Mouse (Mus musculus) heart, embryonic 14.5 days (tissue): ENCODE results near the gene Ntf5. TPM values are rescaled to one million over a fixed set of nuclear protein-coding genes. Genes with fewer than 3 reads are reported as not detected.

Source experiments
- ATAC-seq: fragments of 200-750 bp; cut with Nextera tagmentation; 2 replicates; pipeline ENCODE4 v1.8.0; 2017; ENCODE audit warnings: low read depth, moderate TSS enrichment; ENCODE audit not compliant: insufficient number of reproducible peaks, insufficient read depth, low FRiP score
- H3K27ac ChIP-seq, 2 experiments: fragments of 200-500 bp in 1 of 2; fragments of 300-500 bp in 1 of 2; sonication (generic) in 1 of 2; replicated peaks in 1 of 2; 2 replicates each; pipeline ENCODE4 v1.5.1; 2012 to 2014; ENCODE audit warnings: low read depth in 2 of 2, low read length in 2 of 2, control low read depth in 1 of 2, mild to moderate bottlenecking in 1 of 2, mixed read lengths in 1 of 2; ENCODE audit not compliant: control insufficient read depth in 1 of 2, insufficient read depth in 1 of 2
- H3K27me3 ChIP-seq: fragments of 300-500 bp; sonication (generic); 2 replicates; pipeline ENCODE4 v1.6.1; 2014; ENCODE audit warnings: mild to moderate bottlenecking, low read length, control low read depth; ENCODE audit not compliant: control insufficient read depth, insufficient read depth
- H3K36me3 ChIP-seq: fragments of 300-500 bp; sonication (generic); 2 replicates; pipeline ENCODE4 v1.6.1; 2014; ENCODE audit warnings: mild to moderate bottlenecking, control low read depth, low read length, mixed read lengths; ENCODE audit not compliant: control insufficient read depth, insufficient read depth
- H3K4me1 ChIP-seq, 2 experiments: fragments of 200-500 bp in 1 of 2; fragments of 300-500 bp in 1 of 2; sonication (generic) in 1 of 2; 2 replicates each; pipeline ENCODE4 v1.6.1; 2012 to 2014; ENCODE audit warnings: low read length in 2 of 2, control low read depth in 1 of 2, mixed read lengths in 1 of 2; ENCODE audit not compliant: control insufficient read depth in 2 of 2, insufficient read depth in 2 of 2
- H3K4me2 ChIP-seq: fragments of 300-500 bp; sonication (generic); 2 replicates; pipeline ENCODE4 v1.6.1; 2014; ENCODE audit warnings: mild to moderate bottlenecking, low read length
- H3K4me3 ChIP-seq, 2 experiments: fragments of 200-500 bp in 1 of 2; fragments of 300-500 bp in 1 of 2; sonication (generic) in 1 of 2; 2 replicates each; pipeline ENCODE4 v1.5.1; 2012 to 2014; ENCODE audit warnings: low read length in 2 of 2, mild to moderate bottlenecking in 2 of 2, control low read depth in 1 of 2, low read depth in 1 of 2, moderate library complexity in 1 of 2; ENCODE audit not compliant: control insufficient read depth in 1 of 2, insufficient read depth in 1 of 2
- H3K9ac ChIP-seq: fragments of 300-500 bp; sonication (generic); 2 replicates; pipeline ENCODE4 v1.6.1; 2014; ENCODE audit warnings: mild to moderate bottlenecking, low read length
- H3K9me3 ChIP-seq: fragments of 300-500 bp; sonication (generic); 2 replicates; pipeline ENCODE4 v1.6.1; 2016; ENCODE audit warnings: low read length, control low read depth; ENCODE audit not compliant: control insufficient read depth
- WGBS: fragments of 180-500 bp; shearing (Covaris S2); extraction: QIAGEN DNeasy Blood & Tissue Kit; methylation state at CpG from one replicate; pipeline ENCODE4 v1.1.7; 2014; 5-methylcytosine and 5-hydroxymethylcytosine counted together
- polyA plus RNA-seq: library from polyadenylated mRNA; unstranded; fragments of >200 nt; fragmentation: Nextera tagmentation; extraction: Ambion mirVana; gene quantifications from 2 replicates; pipeline ENCODE4 v1.2.1, GENCODE M21; 2014

The Ntf5 gene
- polyA plus RNA-seq, 1 experiment from 2014 or later, result 1.6 TPM

DNA sequence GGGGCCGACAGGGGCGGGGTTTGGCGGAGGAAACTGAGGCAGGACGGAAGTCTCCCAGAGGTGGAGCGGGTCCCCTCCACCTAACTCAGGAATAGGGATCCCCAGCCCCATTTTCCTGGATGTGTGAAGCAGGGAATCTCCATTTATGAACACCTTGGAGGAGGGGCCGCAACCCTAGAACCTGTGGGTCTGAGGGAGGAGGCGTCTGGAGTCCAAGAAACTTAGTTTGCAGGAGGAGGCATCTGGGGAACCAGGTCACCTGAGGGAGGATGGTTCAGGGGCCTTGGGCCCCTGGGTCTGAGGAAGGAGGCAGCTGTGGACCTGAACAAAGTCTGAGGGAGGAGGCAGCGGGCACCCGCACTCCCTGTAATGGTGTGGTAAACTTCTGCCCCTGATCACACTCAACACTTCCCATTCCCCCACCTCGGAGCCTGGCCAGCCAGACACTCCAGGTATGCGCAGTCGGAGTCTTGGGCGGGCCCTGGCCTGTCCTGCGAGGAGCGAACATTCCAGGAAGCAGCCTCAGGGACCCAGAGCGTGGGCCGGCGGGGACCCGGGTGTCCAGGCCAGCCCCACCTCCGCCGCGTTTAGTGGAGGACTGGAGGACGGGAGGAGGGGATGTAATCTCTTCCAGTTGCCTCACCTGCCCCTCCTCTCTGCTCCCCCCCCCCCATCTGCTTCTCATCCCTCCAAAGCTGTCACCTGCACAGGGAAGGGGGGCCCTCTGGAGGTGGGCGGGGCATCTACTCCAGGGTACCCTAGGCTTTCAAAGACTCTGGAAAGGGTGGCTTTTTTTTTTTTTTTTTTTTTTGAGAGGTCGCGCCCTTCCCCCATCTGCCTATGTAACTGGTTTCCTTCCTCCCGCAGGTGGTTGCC, 607 bp downstream of the Ntf5 start:
- Histone ChIP-seq H3K27me3 (peaks cover 81% of the 10 kb centered on the region), H3K4me3 (peak overlapping the region; percentile 50 to 58), H3K36me3 (no peaks in the 10 kb centered on the region), H3K4me2 (peak overlapping the region; percentile 94), H3K9me3 (no peaks in the 10 kb centered on the region), H3K9ac (peak overlapping the region; percentile 68), H3K4me1 (peaks cover 13 to 29% of the 10 kb centered on the region in 2 experiments), H3K27ac (peak overlapping the region in 1 of 2 experiments; percentile 50; a peak in 2 of 4 replicates)
- ATAC-seq, result peak; percentile 16; the same call in 1 of the 2 replicates
- WGBS, result under 1% methylated on average over 26 of the region's 27 CpGs

DNA sequence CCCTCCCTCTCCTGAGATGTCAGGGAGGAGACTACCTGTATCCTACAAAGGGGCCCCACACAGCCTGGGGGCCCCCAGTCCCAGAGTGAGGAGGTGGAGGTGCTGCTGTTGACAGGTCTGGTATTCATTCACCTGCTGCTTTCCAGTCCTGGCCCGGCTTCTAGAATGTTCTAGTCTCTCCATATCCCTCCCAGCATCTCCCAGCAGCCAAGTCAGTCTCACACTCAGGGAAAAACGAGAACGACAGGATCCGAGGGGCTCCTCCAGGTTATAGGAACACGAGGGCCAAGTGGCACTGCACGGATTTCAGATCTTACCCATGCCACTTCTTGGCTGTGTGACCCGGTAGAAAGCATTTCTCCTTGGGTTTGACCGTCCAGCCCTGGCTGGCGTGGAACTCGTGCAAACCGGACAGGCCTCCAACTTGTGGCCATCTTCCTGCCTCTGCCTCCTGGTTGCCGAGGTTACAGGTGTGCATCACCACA, 1.3 kb downstream of the Ntf5 start:
- Histone ChIP-seq H3K27me3 (peaks cover 82% of the 10 kb centered on the region), H3K27ac (no peak overlapping the region), H3K4me2 (peak overlapping the region; percentile 94; the same call in 1 of the 2 replicates), H3K9ac (no peak overlapping the region), H3K4me1 (peaks cover 13 to 29% of the 10 kb centered on the region in 2 experiments), H3K9me3 (no peaks in the 10 kb centered on the region), H3K36me3 (no peaks in the 10 kb centered on the region), H3K4me3 (no peak overlapping the region)
- 40% methylated on average over 12 of the region's 12 CpGs for whole genome bisulfite sequencing
- no peak for ATAC-seq

DNA sequence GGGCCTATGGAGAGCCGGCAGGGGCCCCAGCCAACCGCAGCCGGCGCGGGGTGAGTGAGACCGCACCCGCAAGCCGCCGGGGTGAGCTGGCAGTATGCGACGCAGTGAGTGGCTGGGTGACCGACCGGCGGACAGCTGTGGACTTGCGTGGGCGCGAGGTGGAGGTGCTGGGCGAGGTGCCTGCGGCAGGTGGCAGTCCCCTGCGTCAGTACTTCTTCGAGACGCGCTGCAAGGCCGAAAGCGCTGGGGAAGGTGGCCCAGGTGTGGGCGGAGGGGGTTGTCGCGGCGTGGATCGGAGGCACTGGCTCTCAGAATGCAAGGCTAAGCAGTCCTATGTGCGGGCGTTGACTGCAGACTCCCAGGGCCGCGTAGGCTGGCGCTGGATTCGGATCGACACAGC, 2.1 kb downstream of the Ntf5 start:
- Histone ChIP-seq H3K36me3 (peaks cover 2% of the 10 kb centered on the region; the same call in 1 of the 2 replicates), H3K4me2 (peak overlapping the region; percentile 36), H3K9ac (no peak overlapping the region), H3K4me3 (peak overlapping the region in 1 of 2 experiments; percentile 6; a peak in 1 of 4 replicates), H3K27ac (no peak overlapping the region), H3K9me3 (no peaks in the 10 kb centered on the region), H3K27me3 (peaks cover 82% of the 10 kb centered on the region), H3K4me1 (peaks cover 13 to 29% of the 10 kb centered on the region in 2 experiments)
- no peak for ATAC-seq
- 20% methylated on average over 35 of the region's 37 CpGs for whole genome bisulfite sequencing

DNA sequence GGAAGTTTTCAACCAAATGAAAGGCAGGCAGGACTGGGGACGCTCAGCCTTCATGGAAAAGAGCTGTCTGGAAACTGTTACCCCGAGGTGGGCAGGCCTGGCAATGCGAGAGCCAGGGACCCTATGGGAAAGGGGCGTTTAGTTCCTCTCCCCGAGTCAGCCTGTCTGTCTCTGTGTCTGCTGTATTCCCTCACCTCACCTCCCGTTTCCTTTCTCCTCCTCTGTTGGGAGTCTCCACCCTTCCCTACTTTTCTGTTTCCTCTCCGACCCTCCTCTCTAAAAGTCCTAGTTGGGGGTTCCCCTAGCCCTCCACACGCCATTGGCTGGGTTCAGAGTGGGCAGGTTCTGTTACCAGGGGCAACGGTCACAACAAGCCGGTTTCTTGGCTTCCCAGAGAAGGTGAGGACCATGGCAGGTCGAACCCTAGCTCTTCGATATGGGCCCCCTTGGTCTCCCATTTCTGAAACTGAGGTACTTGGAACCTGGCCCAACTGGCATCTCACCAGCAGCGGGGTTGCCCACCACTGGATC, 4.5 kb downstream of the Ntf5 start:
- Histone ChIP-seq H3K27me3 (peaks cover 74% of the 10 kb centered on the region), H3K36me3 (peaks cover 26% of the 10 kb centered on the region), H3K9me3 (no peaks in the 10 kb centered on the region), H3K4me3 (no peak overlapping the region), H3K4me2 (no peak overlapping the region), H3K27ac (no peak overlapping the region), H3K4me1 (peaks cover 13 to 22% of the 10 kb centered on the region in 2 experiments), H3K9ac (no peak overlapping the region)
- WGBS, result 11% methylated on average over 13 of the region's 13 CpGs
- no peak for ATAC-seq

DNA sequence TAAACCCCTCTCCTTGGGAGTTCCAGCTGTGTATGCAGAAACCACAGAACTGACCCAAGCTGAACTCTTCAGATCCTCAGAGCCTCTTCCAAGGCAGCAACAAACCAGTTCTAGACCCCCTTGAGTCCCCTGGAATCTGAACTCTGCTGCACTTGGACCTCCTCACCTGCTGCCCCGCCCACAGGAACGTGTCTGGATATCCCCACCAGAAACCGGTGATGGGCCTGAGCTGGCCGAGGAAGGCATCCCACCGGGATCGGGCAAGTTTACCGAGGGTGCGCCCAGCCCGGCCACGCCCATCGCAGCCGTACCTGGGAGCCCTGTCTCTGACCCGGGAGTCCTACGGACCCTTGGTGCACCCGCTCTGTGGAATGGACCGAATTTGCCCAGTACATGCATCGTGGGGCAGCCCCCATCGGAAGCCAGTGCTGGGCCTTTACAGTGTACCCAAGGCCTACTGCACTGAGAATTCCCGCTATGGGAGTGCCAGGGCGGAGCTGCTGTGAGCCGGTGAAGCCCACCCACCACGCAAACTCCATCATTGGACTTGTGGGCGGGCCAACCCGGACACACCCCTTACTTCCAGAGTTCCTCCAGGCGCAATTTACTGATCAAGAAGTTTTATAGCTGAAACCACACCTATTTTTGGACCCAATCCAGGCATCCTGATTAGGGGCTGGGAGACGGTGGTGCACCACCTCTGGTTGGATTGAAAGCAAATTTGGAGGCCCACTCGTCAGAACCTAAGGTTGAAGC, 6.5 kb downstream of the Ntf5 start:
- no peak for ATAC-seq
- Histone ChIP-seq H3K27ac (no peak overlapping the region), H3K36me3 (peaks cover 46% of the 10 kb centered on the region), H3K9ac (no peak overlapping the region), H3K4me1 (peaks cover 6 to 9% of the 10 kb centered on the region in 2 experiments; a peak in 1 of 4 replicates), H3K27me3 (peaks cover 56% of the 10 kb centered on the region), H3K4me2 (no peak overlapping the region), H3K4me3 (no peak overlapping the region), H3K9me3 (no peaks in the 10 kb centered on the region)
- 13% methylated on average over 27 of the region's 27 CpGs for WGBS

DNA sequence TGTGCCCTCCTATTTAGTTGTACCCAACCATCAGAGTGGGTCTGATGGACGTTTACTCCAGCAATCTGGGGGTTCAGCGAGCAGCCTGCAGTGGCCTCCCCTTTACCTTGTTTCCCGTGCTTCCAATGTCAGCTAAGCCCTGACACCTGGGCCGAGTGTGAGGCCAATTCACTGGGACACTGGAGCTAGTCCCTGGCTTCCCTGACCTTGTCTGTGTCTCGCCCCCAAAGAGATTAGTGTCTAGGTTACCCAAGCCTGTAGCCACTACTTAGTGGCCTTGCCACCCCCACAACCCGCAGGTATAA, 7.1 kb downstream of the Ntf5 start, which contains the start of gene Lhb:
TSS of gene Lhb (plus strand) at position 206 of the 305 bp plus-strand sequence.
- Histone ChIP-seq H3K4me3 (no peak within 1 kb of the TSS), H3K27me3 (peaks cover 51% of the 10 kb centered on the region), H3K9ac (no peak within 1 kb of the TSS), H3K4me1 (peaks cover 4 to 6% of the 10 kb centered on the region in 2 experiments; a peak in 1 of 4 replicates), H3K9me3 (no peaks in the 10 kb centered on the region), H3K4me2 (no peak within 1 kb of the TSS), H3K27ac (no peak within 1 kb of the TSS), H3K36me3 (peaks cover 51% of the 10 kb centered on the region)
- WGBS, result 55% methylated on average over 6 of the region's 6 CpGs
- ATAC-seq, result no peak

DNA sequence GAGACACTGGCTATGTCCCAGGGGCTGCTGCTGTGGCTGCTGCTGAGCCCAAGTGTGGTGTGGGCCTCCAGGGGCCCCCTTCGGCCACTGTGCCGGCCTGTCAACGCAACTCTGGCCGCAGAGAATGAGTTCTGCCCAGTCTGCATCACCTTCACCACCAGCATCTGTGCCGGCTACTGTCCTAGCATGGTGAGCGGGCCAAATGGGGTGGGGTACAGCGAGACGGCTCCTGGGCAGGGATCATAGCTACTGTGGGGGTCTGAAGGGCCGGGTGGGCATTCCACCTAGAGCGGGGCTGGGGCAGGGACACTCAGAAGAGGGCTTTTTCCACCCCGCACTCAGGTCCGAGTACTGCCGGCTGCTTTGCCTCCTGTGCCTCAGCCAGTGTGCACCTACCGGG, 7.7 kb downstream of the Ntf5 start:
- no peak for ATAC-seq
- WGBS, result 90% methylated on average over 14 of the region's 14 CpGs
- H3K27me3 ChIP-seq, result peaks cover 45% of the 10 kb centered on the region

More for the DNA sequence above, 7.7 kb downstream of the Ntf5 start:
- H3K36me3 ChIP-seq, result peaks cover 54% of the 10 kb centered on the region
- no peak overlapping the region for H3K27ac ChIP-seq
- H3K9ac ChIP-seq, result no peak overlapping the region
- H3K4me2 ChIP-seq, result no peak overlapping the region
- peaks cover 0 to 6% of the 10 kb centered on the region in 2 experiments; a peak in 1 of 4 replicates for H3K4me1 ChIP-seq
- H3K4me3 ChIP-seq, result no peak overlapping the region
- no peaks in the 10 kb centered on the region for H3K9me3 ChIP-seq
